Mouse (Mus musculus) layer of hippocampus, adult 8-10 months (tissue): ENCODE data around the gene Hoxc6. TPM values are rescaled to one million over a fixed set of nuclear protein-coding genes. Genes with fewer than 3 reads are reported as not detected.

Experiments
- DNase-seq, 2 experiments: peaks; one replicate each; pipeline ENCODE4 v3.0.0; 2022; ENCODE audit warnings: low spot score in 2 of 2
- microRNA-seq, 2 experiments: library from miRNA; unstranded; fragments of <30 nt; microRNA quantifications; one replicate each; pipeline ENCODE4 v1.2.0; 2022
- total RNA-seq, 4 experiments: library from RNA; stranded (reverse); gene quantifications; 2 replicates each; pipeline ENCODE4 v1.2.4; 2022

Gene Hoxc6
- total RNA-seq, 4 experiments from 2014 or later = not detected

DNA sequence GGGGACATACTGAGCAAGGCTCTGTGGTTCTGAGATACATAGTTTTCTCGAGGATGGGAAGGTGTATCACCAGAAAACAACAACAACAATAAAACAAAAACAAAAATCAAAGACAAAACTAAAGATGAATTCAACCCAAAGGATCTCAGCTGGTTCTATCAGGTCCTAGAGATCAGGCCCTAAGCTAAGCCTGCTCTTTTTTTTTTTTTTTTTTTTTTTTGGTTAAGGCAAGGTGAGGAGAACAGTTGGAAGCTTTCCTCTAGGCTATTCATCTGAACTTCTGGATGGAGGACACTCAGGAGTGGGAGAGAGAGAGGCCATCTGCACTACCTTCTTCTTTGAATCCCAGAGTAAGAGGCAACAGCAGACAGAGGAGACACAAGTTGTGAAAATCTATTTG, 39.5 kb downstream of the Hoxc6 start:
- DNase-seq = no peak

DNA sequence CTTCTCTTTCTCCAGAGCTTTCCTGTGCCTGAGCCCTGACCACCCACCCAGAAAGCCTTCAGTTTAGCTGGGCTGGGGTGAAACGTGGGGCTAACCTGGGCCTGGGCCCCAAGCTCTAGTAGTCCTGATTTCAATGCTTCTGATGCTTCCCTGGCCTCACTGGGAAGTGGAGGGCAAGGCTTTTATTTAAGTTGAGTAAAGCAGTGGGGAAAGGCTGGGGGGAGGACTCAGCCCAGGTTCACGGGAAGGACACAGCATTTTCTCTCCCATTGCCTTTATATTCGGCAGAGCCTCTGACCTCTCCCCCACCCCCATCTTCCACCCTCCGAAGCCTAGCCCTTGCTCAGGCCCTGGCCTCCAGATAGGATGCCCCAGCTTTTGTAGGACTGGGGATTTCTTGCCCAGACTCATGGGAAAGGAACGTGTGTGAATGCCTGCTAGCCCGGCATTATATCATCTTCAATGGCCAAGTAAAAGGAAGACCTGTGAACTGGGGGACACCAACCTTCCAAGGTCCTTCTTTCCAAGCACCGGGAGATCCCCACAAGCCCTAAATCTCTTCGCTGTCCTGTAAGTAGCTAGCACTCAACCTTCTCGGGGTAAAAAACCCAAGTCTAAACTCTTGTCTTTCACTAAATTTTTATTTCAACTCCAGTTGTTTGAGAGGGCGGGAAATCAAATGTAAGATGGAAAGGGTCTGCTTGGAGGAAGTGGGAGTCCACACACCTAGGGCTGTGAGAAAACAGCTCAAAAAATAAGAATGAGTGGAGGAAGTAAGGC, 40.8 kb downstream of the Hoxc6 start:
- no peak for DNase-seq

DNA sequence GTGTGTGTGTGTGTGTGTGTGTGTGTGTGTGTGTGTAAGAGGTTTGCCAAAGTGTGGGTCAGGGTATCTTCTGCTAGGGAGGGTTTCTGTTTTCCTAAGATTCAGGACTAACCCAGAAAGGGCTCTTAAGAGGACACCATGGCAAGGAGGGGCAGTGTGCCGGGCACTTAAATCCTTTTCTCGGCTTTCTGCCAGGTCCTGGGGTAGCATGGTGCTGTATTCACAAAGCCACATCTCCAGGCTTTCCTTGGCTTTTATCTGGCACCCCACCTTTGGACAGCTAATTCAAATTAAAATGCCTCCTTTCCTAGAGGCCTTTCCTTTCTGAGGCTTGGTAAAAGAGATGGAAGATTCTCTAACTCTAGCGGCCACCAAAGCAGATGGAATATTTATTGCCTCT, 41.6 kb downstream of the Hoxc6 start:
- no peak for DNase-seq

DNA sequence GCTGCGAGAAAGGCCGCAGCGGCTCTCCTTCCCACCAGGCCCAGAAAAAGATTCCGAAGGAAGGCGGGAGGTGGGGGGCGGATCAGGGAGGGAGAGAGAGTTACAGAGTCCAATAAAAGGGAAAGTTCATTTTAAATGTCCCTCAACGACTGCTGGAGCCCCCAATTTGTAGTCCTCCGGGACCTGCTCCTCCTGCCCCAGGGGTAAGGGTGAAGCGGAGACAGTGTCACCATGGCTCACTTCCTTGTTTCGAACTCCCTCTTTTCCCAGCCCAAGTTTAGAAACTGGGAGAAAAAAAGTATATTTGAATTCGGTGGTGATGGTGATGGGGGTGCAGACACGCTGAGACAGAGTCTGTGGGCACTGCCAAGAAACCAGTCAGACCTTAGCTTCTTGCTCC, 42.5 kb downstream of the Hoxc6 start:
- no peak for DNase-seq

DNA sequence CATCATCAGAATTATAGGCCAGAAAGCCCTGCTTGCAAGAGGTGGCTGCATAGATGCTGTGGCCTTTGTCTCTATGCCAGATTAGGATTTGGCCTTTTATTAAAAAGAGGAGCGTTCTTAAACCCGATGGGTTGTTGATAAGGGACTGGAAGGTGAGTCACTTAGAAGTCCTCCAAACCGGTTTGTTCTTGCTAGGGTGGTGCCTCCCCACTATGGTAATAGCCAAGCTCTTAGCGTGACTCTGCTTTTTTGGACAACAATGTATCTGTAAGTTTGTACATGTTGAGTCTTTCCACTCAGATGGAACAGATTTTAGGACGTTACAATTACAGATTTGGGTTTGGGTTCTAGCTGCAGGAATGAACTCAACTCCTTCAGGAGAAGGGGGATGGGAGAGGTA, 43.6 kb downstream of the Hoxc6 start:
- DNase-seq = no peak

DNA sequence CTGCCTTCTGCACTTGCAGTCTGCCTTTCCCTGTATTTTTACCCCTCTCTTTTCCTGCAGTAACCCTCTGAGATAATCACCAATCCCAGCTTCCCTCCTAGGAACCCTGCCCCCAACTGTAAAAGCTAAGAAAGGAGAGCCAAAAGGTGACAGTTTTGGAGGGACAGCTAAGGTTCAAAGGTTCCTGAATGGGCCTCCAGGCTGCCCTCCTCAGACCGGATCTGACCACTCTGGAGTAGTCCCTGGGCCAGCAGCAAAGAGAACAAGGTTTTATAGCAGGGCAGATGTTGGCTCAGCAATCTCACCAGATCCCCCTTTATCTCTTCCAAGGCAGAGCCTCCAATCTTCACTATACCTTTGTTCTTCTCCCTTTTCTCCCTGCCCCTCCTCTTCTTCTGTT, 44.2 kb downstream of the Hoxc6 start:
- no peak for DNase-seq

DNA sequence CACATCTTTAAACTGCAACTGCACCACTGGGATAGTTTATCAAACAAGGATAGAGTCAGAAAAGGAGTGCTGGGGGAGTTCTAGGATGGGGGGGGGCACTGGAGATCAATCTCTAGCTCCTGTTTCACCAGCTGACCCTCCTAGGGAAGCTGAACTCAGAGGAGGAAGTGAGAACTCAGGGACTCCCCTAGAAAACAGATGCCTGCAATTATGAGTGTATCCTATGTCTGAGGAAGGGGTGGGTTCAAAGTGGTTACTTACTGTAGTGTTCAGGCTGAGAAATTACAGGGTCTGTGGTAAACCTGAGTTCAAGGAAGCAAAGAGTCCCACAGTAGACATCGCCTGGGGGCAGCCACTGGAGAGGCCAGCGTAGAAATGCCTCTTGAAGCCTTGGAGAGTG, 53.6 kb downstream of the Hoxc6 start:
- DNase-seq = no peak

DNA sequence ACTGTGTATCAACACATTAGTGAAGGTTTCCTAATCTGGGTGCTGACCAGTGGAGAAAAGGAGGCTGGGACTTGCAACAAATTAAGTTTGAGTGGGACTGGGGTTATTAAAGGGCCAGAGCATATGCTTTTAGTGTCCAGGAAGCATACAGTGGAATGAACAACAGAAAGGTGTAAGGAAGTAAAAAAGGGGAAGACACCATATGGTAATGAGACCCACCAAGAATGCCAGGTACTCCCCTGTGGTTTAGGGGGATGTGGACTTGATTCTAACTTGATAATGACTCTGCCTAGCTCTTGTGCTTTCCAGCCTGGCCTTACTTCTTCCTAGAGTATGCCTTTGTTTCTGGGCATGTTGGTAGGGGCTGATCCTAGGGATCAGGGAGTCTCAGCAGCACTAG, 55.2 kb downstream of the Hoxc6 start:
- no peak for DNase-seq

DNA sequence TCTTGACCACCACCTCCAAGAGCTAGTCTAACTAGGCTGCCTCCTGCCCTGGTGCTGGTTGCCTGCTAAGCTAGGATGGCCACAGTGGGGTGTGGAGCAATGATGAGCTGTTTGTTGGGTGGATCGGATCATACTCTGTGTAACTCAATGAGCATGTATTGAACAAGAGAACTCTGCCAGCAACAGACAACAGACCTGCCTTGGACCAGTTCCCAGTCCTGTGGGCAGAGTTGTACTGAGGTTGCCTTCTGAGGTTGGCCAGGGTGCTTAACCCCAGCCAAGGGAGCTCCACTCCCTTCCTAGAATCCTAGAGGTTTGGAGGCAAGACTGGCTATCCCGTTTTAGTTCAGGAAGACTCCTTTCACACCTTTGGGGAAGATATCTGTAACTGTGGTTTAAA, 58.3 kb downstream of the Hoxc6 start:
- DNase-seq = no peak

DNA sequence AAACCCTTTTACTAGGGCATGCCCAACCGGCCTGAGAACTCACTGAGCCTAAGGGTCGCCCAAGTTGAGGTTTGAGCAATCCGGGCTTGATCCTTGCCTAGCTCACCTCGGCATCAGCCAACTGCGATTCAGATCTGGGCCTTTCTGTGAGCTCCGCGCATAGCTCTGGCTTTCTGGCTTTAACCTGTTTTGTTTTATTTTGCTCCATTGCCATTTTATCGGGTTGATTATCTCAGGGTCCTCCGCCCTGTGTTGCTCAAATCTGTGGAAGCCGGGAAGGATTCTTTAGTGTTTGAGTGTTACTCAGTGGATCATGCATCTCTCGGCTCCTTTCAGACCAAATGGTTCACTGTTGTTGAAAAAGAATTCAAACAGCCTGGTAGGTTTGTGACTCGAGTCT, 60.7 kb downstream of the Hoxc6 start:
- DNase-seq = no peak

DNA sequence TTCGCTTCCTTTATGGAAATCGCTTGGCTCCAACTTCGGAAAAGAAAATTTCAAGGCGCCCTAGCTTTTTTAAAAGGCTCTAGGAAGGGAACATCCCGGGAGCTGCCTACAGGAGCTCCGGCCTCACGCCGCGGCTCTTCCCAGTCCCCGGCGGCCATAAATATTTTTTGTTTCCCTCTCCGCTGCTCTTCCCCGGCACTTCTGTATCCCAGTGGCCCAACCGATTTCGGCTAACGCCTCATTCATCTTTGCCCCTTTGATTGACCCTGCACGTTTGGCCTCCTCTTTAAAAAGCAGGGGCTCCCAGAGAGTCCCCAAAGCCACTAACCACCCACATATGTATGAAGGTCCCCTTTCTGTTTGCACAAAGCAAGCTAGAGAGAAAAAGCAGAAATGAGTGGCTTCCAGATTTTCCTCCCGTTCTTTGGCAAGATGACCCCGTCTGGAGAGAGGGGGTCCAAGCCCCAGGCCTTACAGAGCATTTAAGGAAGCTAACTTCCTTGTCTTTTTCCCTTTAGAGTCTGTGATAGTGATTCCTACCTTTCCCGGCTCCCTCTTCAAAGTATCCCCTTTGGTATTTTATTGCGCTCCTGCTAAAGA, 61.4 kb downstream of the Hoxc6 start:
- DNase-seq = no peak

DNA sequence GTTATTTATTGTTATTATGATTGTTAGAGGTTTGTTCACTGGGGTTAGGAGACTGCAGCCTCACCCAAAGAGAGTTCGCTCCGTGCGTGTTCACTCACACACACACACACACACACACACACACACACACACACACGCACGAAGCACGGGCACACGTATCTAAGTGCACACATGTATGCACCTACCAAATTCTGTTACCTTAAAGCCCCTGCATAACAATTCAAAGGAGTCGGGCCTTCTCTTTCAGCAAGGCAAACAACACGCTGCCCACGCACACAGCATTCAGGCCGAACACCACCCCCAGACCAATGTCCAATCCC, 61.9 kb downstream of the Hoxc6 start:
- DNase-seq = no peak

DNA sequence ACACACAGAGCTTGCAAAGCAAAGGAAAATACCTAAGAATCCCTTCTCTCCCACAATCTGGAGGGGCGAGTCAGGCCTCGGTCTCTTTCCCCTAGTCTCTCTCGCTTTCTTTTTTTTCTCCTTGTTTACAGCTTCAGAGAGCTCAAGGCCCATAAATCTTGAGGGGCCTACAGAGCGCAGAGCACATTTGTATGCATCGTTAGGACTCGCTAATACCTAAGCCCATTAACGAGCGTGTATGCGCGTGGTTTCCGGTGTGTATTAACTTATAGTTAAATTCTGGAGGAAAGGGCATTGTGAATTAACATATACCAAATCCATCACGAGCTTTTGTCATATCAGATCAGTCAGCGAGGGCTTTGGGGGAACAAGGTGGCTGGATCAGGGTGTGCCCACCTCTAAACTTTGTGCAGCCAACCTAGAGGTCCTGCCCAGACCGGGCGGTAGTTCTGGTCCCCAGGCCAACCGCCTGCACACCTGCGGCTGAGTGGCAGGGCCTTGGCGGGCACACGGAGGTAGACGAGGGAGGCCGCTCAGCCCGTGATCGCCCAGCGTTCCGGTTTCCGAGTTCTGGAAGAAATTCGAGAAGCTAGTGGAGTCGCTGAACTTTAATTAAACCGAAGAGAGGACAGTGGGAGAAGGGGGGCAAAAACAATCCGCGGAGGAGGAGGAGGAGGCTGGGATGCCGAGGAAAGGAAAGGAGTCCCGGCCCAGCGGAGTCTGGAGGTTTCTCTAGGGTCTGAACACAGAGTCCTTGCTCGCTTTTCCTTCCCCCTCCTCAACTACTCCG, 62.5 kb downstream of the Hoxc6 start:
- DNase-seq = no peak

DNA sequence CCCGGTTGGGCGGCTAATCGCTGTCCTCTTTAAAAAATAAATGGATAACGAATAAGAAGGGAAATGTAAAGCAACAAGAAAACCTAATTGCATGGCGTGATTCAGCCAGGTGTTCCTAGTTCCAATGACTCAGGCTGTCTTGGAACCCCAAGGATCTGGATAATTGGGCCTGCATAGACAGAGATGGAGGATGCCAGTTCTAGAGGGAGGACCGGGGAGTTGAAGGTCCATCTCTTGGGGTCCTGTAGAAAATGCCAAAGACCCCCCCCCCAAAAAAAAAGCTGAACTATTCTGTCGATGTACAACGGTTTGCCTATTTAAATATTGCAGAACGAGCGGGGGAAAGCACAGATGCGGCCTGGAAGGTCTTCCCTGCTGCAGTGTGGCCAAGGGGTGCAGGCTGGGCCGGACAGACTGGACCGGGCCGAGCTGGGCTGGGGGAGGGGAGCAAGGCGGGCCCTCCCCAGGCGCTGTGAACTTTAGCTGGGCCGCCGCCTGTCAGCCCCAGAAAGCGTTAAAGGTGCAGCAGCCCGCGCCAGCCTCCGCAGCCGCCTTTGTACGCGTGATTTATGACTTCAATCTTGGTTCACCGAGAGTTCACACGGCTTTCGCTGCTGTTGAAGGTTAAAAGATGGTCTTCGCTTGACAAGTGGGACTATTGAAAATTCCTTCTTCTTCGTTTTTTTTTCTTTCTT, 63.2 kb downstream of the Hoxc6 start:
- no peak for DNase-seq

Small RNA genes lying within 50 kb of the gene (microRNA-seq; reads per million reads assigned to microRNA genes)
- 0.51 to 0.64 reads per million in 2 experiments for gene Mir196a-2
- gene Mir615 = 5.1 to 11.6 reads per million in 2 experiments

Other genes with a start within 250 kb of the Hoxc6 start
- not detected for gene Hoxc13, start 77.2 kb upstream of the Hoxc6 start, total RNA-seq
- not detected for gene Hoxc12, start 61.5 kb upstream of the Hoxc6 start, total RNA-seq
- gene Hoxc11, start 43.8 kb upstream of the Hoxc6 start, total RNA-seq = not detected
- not detected for gene Hoxc10, start 31.5 kb upstream of the Hoxc6 start, total RNA-seq
- not detected for gene Hoxc5, start 30.8 kb upstream of the Hoxc6 start, total RNA-seq
- gene Hoxc9, start 21.8 kb upstream of the Hoxc6 start, total RNA-seq = not detected
- gene Hoxc8, start 7.7 kb upstream of the Hoxc6 start, total RNA-seq = not detected
- not detected for gene Hoxc4, start 20.7 kb downstream of the Hoxc6 start, total RNA-seq
- 10 to 100 TPM; 13.2 to 21.6 (median 17.3) TPM for gene Smug1, start 168.8 kb downstream of the Hoxc6 start, total RNA-seq
- 100 to 1,000 TPM; 170 to 209 (median 180) TPM for gene Cbx5, start 241.6 kb downstream of the Hoxc6 start, total RNA-seq
- 100 to 1,000 TPM; 257 to 295 (median 288) TPM for gene Hnrnpa1, start 242.2 kb downstream of the Hoxc6 start, total RNA-seq